ENCODE assay signal across 23 mouse cellular contexts in the genomic region with DNA sequence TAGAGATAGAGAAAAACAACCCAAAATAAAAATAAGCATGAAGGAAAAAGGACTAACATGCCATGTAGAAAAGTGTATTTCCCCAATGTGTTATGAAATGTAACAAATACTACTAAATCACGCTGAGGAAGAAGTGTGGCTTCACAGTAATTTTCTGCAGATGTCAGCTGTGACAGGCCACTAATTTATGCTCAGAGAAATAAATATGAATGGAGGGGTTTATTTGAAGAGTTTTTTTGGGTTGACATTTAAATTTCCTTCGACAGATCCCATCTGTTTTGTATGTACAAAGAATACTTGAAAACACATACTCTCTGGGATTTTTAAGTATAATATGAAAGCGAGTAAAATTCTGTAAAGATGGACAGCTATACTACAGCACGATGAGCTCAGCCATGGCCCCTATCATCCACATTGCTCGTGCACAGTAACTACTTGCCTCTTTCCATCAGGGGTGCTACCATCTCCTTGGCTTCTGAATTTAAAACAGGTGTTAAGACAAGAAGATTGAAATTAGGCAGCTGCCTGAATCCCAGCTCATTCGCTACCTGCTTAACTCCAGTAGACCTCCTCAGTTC.
DNase-seq lines count a peak whose midpoint lies in the region; ATAC-seq and TF ChIP-seq lines count a peak whose summit lies in the region.
"Had no signal": no experiment of that assay in that cellular context is flagged by ENCODE, and none has a peak within 500 bp of the region (broad histone marks: within the 10 kb centered on the region; RNA-seq: fewer than 3 reads in every experiment).

No protein-coding gene starts in this region.

- ATAC-seq in forebrain, embryonic 14.5 days: peak; percentile 71; the same call in 1 of the 2 replicates
- no peak for ATAC-seq in forebrain, embryonic 11.5 days (replicated peaks; ENCODE audit: low FRiP score)
- no peak for ATAC-seq in embryonic facial prominence, embryonic 15.5 days (ENCODE audit: insufficient number of reproducible peaks, low FRiP score, low TSS enrichment, low read depth)
- no peak for ATAC-seq in liver, postnatal 0 days
- ATAC-seq: CD4-positive, CD25-positive, alpha-beta regulatory T cell, adult 4 months; intestine, embryonic 16.5 days had no signal

- 70% methylated on average over 6 of the region's 6 CpGs for WGBS in forebrain, embryonic 14.5 days
- 80% methylated on average over 6 of the region's 6 CpGs for WGBS in forebrain, embryonic 11.5 days
- WGBS in embryonic facial prominence, embryonic 15.5 days: 39% methylated on average over 6 of the region's 6 CpGs
- WGBS in liver, postnatal 0 days (ENCODE audit: insufficient replicate concordance): 62% methylated on average over 6 of the region's 6 CpGs

- no peak overlapping the region for H3K9ac ChIP-seq in forebrain, embryonic 14.5 days (ENCODE audit: low read length)
- H3K9ac ChIP-seq in forebrain, embryonic 11.5 days (ENCODE audit: low read length): no peak overlapping the region
- no peak overlapping the region for H3K9ac ChIP-seq in embryonic facial prominence, embryonic 15.5 days
- H3K9ac ChIP-seq in liver, postnatal 0 days (replicated peaks): no peak overlapping the region
- H3K9ac ChIP-seq: embryonic facial prominence, embryonic 13.5 days; hindbrain, embryonic 12.5 days; hindbrain, embryonic 15.5 days had no signal

- TF ChIP-seq EP300 in liver, postnatal 0 days (IDR thresholded peaks at IDR 0.05; ENCODE audit: low read depth): no peak

- no peak for TF ChIP-seq POLR2A in brain, embryonic 14.5 days (IDR thresholded peaks at IDR 0.05; ENCODE audit: borderline replicate concordance, extremely low read depth, insufficient read depth, insufficient read length, poor library complexity, severe bottlenecking)

- no peaks in the 10 kb centered on the region for H3K4me1 ChIP-seq in forebrain, embryonic 14.5 days (ENCODE audit: control insufficient read depth, insufficient read depth, low read length)
- no peaks in the 10 kb centered on the region for H3K4me1 ChIP-seq in forebrain, embryonic 11.5 days (replicated peaks; ENCODE audit: control insufficient read depth, insufficient read depth, low read length)
- no peaks in the 10 kb centered on the region for H3K4me1 ChIP-seq in embryonic facial prominence, embryonic 15.5 days
- H3K4me1 ChIP-seq in liver, postnatal 0 days (ENCODE audit: insufficient read depth): no peaks in the 10 kb centered on the region
- H3K4me1 ChIP-seq: hindbrain, embryonic 12.5 days; hindbrain, embryonic 15.5 days had no signal

- no peak overlapping the region for H3K4me3 ChIP-seq in forebrain, embryonic 14.5 days (ENCODE audit: low read depth, low read length)
- no peak overlapping the region for H3K4me3 ChIP-seq in forebrain, embryonic 11.5 days (ENCODE audit: low read depth, low read length)
- no peak overlapping the region for H3K4me3 ChIP-seq in embryonic facial prominence, embryonic 15.5 days (replicated peaks)
- no peak overlapping the region for H3K4me3 ChIP-seq in liver, postnatal 0 days (ENCODE audit: low read depth, low read length)
- H3K4me3 ChIP-seq: embryonic facial prominence, embryonic 13.5 days; hindbrain, embryonic 12.5 days; hindbrain, embryonic 15.5 days had no signal

- DNase-seq in forebrain, embryonic 14.5 days (ENCODE audit: low spot score): peak; percentile 67
- no peak for DNase-seq in forebrain, embryonic 11.5 days (ENCODE audit: low spot score)
- DNase-seq in brain, embryonic 14.5 days (ENCODE audit: low read depth): peak; percentile 69
- DNase-seq in mesoderm, embryonic 11.5 days (ENCODE audit: low read depth, low spot score): peak; percentile 2
- no peak for DNase-seq in kidney, postnatal 10 days
- DNase-seq in left cerebral cortex, adult 11 months (ENCODE audit: low spot score): no peak
- DNase-seq in liver, postnatal 0 days: no peak
- DNase-seq: adrenal gland, adult 2 months; adrenal gland, postnatal 14 days; cerebellum, adult 11 months; cerebellum, adult 2 months; cerebellum, adult 9-11 months; cerebellum, postnatal 25 days; gastrocnemius, postnatal 14 days; heart, adult 11 months; kidney, adult 18-20 months had no signal

- TF ChIP-seq CTCF in brain, embryonic 14.5 days (IDR thresholded peaks at IDR 0.05; ENCODE audit: borderline replicate concordance, extremely low read depth, insufficient read depth, insufficient read length): no peak
- no peak for TF ChIP-seq CTCF in liver, postnatal 0 days (IDR thresholded peaks at IDR 0.05; ENCODE audit: low read depth)

- 0 out of 2 replicates have a peak overlapping the region, but pooled peaks have one; percentile 10 for H3K27ac ChIP-seq in forebrain, embryonic 14.5 days (ENCODE audit: low read depth, low read length)
- no peak overlapping the region for H3K27ac ChIP-seq in forebrain, embryonic 11.5 days (ENCODE audit: low read depth, low read length)
- 0 out of 2 replicates have a peak overlapping the region, but pooled peaks have one; percentile 22 for H3K27ac ChIP-seq in embryonic facial prominence, embryonic 15.5 days (replicated peaks)
- no peak overlapping the region for H3K27ac ChIP-seq in liver, postnatal 0 days (ENCODE audit: low read depth)
- H3K27ac ChIP-seq: embryonic facial prominence, embryonic 13.5 days; hindbrain, embryonic 12.5 days; hindbrain, embryonic 15.5 days had no signal

- no peak overlapping the region for H3K4me2 ChIP-seq in forebrain, embryonic 14.5 days (ENCODE audit: low read length)
- no peak overlapping the region for H3K4me2 ChIP-seq in forebrain, embryonic 11.5 days (ENCODE audit: low read depth, low read length, severe bottlenecking)
- no peak overlapping the region for H3K4me2 ChIP-seq in embryonic facial prominence, embryonic 15.5 days (replicated peaks)
- H3K4me2 ChIP-seq in liver, postnatal 0 days (ENCODE audit: low read depth, low read length): no peak overlapping the region
- H3K4me2 ChIP-seq: embryonic facial prominence, embryonic 13.5 days; heart, embryonic 11.5 days; hindbrain, embryonic 12.5 days; hindbrain, embryonic 15.5 days had no signal

- H3K9me3 ChIP-seq in forebrain, embryonic 14.5 days (replicated peaks; ENCODE audit: control insufficient read depth, low read length): no peaks in the 10 kb centered on the region
- H3K9me3 ChIP-seq in forebrain, embryonic 11.5 days (ENCODE audit: control insufficient read depth, low read length): no peaks in the 10 kb centered on the region
- no peaks in the 10 kb centered on the region for H3K9me3 ChIP-seq in embryonic facial prominence, embryonic 15.5 days (replicated peaks)
- H3K9me3 ChIP-seq in liver, postnatal 0 days (ENCODE audit: low read length): no peaks in the 10 kb centered on the region
- H3K9me3 ChIP-seq: embryonic facial prominence, embryonic 13.5 days; hindbrain, embryonic 12.5 days; hindbrain, embryonic 15.5 days had no signal

- H3K36me3 ChIP-seq in forebrain, embryonic 14.5 days (ENCODE audit: control insufficient read depth, insufficient read depth, low read length): no peaks in the 10 kb centered on the region
- H3K36me3 ChIP-seq in forebrain, embryonic 11.5 days (ENCODE audit: control insufficient read depth, insufficient read depth, low read length): no peaks in the 10 kb centered on the region
- H3K36me3 ChIP-seq in embryonic facial prominence, embryonic 15.5 days: no peaks in the 10 kb centered on the region
- no peaks in the 10 kb centered on the region for H3K36me3 ChIP-seq in liver, postnatal 0 days (replicated peaks; ENCODE audit: insufficient read depth, low read length)
- H3K36me3 ChIP-seq: embryonic facial prominence, embryonic 13.5 days; hindbrain, embryonic 12.5 days; hindbrain, embryonic 15.5 days had no signal

- no peaks in the 10 kb centered on the region for H3K27me3 ChIP-seq in forebrain, embryonic 14.5 days (replicated peaks; ENCODE audit: control insufficient read depth, insufficient read depth, low read length)
- no peaks in the 10 kb centered on the region for H3K27me3 ChIP-seq in forebrain, embryonic 11.5 days (ENCODE audit: control insufficient read depth, insufficient read depth, low read length)
- no peaks in the 10 kb centered on the region for H3K27me3 ChIP-seq in embryonic facial prominence, embryonic 15.5 days
- H3K27me3 ChIP-seq in liver, postnatal 0 days (ENCODE audit: insufficient read depth, low read length): no peaks in the 10 kb centered on the region
- H3K27me3 ChIP-seq: embryonic facial prominence, embryonic 13.5 days; hindbrain, embryonic 12.5 days; hindbrain, embryonic 15.5 days had no signal

Comparison
In these comparisons a context has a peak if more than half of its experiments do, and no peak if none do; other contexts are left out.
1. DNase-seq: peak in forebrain, embryonic 14.5 days (single experiment), brain, embryonic 14.5 days (single experiment) and mesoderm, embryonic 11.5 days (single experiment); none in forebrain, embryonic 11.5 days (single experiment), kidney, postnatal 10 days (single experiment), left cerebral cortex, adult 11 months (single experiment) and liver, postnatal 0 days (single experiment).
2. H3K27ac ChIP-seq: peak in forebrain, embryonic 14.5 days (single experiment) and embryonic facial prominence, embryonic 15.5 days (single experiment); none in forebrain, embryonic 11.5 days (single experiment) and liver, postnatal 0 days (single experiment).